Mouse (Mus musculus) E14TG2a.4 (cell line): ENCODE measurements around the gene Sult6b2.

Experiments
- H3K27me3 ChIP-seq: 2 replicates; pipeline ENCODE4 v1.6.1; 2014; ENCODE audit warnings: low read length, control low read depth; ENCODE audit not compliant: insufficient read depth
- H3K36me3 ChIP-seq: 2 replicates; pipeline ENCODE4 v1.6.1; 2014; ENCODE audit warnings: low read length, control low read depth; ENCODE audit not compliant: insufficient read depth
- H3K4me1 ChIP-seq: replicated peaks from 2 replicates; pipeline ENCODE4 v1.6.1; 2014; ENCODE audit warnings: low read depth, low read length, control low read depth
- H3K4me3 ChIP-seq: replicated peaks from 2 replicates; pipeline ENCODE4 v1.5.1; 2014; ENCODE audit warnings: mild to moderate bottlenecking, low read length
- H3K9me3 ChIP-seq: 2 replicates; pipeline ENCODE4 v1.6.1; 2014; ENCODE audit warnings: low read length, control low read depth
- CTCF ChIP-seq: conservative IDR thresholded peaks from 2 replicates; pipeline ENCODE4 v1.5.1; 2014; ENCODE audit warnings: low read length
- NANOG ChIP-seq: IDR thresholded peaks from 2 replicates; pipeline ENCODE4 v1.6.1; 2014; ENCODE audit warnings: borderline replicate concordance, low read length, mixed read lengths
- POU5F1 ChIP-seq: IDR thresholded peaks from 2 replicates; pipeline ENCODE4 v1.6.1; 2014; ENCODE audit warnings: low read length, borderline replicate concordance

The Sult6b2 gene

DNA sequence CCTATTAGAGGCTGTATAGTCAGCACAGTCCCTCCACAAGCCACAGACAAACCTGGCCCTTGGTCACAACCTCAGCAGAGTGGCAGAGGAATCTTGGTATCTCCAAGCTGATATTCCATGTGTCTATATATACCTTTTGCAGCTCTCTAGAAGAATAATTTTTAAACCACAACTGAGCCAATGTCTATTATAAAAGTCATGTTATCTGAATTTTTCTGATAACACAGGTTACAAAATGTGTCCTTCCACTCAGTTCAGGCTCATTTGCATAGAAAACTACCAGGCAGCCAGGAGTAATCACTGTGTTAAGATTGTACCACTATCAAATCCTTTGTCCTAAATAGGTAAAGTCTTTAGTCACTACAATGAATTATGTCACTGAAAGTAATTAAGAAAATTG is at the start of gene Sult6b2:
TSS of gene Sult6b2 (minus strand) at position 101 of the 400 bp plus-strand sequence.
- Histone ChIP-seq H3K9me3 (no peaks in the 10 kb centered on the region), H3K27me3 (no peaks in the 10 kb centered on the region), H3K36me3 (no peaks in the 10 kb centered on the region), H3K4me1 (peaks cover 16% of the 10 kb centered on the region), H3K4me3 (no peak within 1 kb of the TSS)
- no peak for TF ChIP-seq POU5F1
- no peak for TF ChIP-seq NANOG
- TF ChIP-seq CTCF, result no peak

GRCm38 (mm10) chr6:142852419-142853377 is 48.4 kb upstream of the Sult6b2 start:
- Histone ChIP-seq H3K4me3 (no peak overlapping the region), H3K27me3 (no peaks in the 10 kb centered on the region)
- no peak for TF ChIP-seq CTCF
- TF ChIP-seq POU5F1, result no peak
- no peak for TF ChIP-seq NANOG

GRCm38 (mm10) chr6:142850436-142850835 is 46.1 kb upstream of the Sult6b2 start:
- H3K4me3 ChIP-seq, result no peak overlapping the region
- H3K9me3 ChIP-seq, result no peaks in the 10 kb centered on the region
- H3K4me1 ChIP-seq, result peaks cover 8% of the 10 kb centered on the region
- H3K36me3 ChIP-seq, result peaks cover 3% of the 10 kb centered on the region
- no peaks in the 10 kb centered on the region for H3K27me3 ChIP-seq
- TF ChIP-seq CTCF, result no peak

More at GRCm38 (mm10) chr6:142852419-142853377, 48.4 kb upstream of the Sult6b2 start:
- Histone ChIP-seq H3K4me1 (peaks cover 12% of the 10 kb centered on the region), H3K9me3 (no peaks in the 10 kb centered on the region), H3K36me3 (no peaks in the 10 kb centered on the region; the same call in 1 of the 2 replicates)

DNA sequence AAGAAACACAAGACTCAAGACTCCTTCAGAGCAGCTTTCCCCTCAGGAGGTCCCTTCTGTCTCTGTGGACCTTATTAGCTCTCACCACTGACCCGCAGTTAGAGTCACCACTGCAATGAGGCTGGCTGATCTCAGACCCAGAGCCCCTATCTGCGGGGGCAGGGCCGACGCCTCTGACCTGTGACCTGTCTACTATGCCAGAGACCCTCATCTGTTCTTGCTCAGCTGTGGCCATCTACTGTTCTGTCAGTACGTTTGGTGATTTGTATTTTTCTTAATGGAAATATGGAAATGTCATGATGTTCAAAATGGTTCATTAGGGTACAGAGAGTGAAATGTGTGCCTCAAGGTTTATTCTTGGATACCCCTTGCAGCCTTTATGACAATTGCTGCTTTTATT is 45.0 kb upstream of the Sult6b2 start:
- no peaks in the 10 kb centered on the region for H3K27me3 ChIP-seq
- H3K4me1 ChIP-seq, result peaks cover 8% of the 10 kb centered on the region
- H3K4me3 ChIP-seq, result no peak overlapping the region
- TF ChIP-seq POU5F1 (no peak), CTCF (no peak), NANOG (no peak)
- H3K9me3 ChIP-seq, result no peaks in the 10 kb centered on the region
- H3K36me3 ChIP-seq, result peaks cover 14% of the 10 kb centered on the region

- H3K36me3 ChIP-seq, result peaks cover 20% of the 10 kb centered on the region
- peaks cover 8% of the 10 kb centered on the region for H3K4me1 ChIP-seq
- H3K27me3 ChIP-seq, result no peaks in the 10 kb centered on the region
- peaks cover 8% of the 10 kb centered on the region for H3K9me3 ChIP-seq
- no peak overlapping the region for H3K4me3 ChIP-seq
- TF ChIP-seq POU5F1 (no peak), CTCF (no peak), NANOG (no peak)
Measured at GRCm38 (mm10) chr6:142847914-142848674, 43.8 kb upstream of the Sult6b2 start.

DNA sequence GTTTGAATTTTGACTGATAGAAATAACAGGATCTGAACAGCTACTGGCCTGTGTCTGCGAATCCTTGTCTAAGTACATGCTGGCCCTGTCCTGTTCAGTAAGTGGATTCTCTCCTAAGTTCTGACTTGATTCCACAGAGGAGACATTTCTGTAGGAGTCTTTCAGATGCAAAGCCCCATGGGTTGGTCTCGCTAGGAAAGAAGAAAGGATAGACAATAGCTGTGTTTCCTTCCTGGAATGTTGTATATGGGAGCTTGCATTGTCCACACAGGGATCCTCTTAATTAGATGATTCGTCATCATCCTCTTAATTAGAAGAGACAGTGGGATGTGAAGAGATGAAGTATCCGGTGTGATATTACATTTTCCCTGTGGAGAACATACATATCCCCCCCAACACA is 42.6 kb upstream of the Sult6b2 start:
- TF ChIP-seq POU5F1 (no peak), NANOG (no peak), CTCF (no peak)
- Histone ChIP-seq H3K36me3 (peaks cover 20% of the 10 kb centered on the region), H3K4me1 (peaks cover 8% of the 10 kb centered on the region), H3K4me3 (no peak overlapping the region), H3K9me3 (peaks cover 10% of the 10 kb centered on the region), H3K27me3 (no peaks in the 10 kb centered on the region)

- H3K4me1 ChIP-seq, result peaks cover 8% of the 10 kb centered on the region
- H3K9me3 ChIP-seq, result peaks cover 10% of the 10 kb centered on the region
- peaks cover 20% of the 10 kb centered on the region for H3K36me3 ChIP-seq
- no peaks in the 10 kb centered on the region for H3K27me3 ChIP-seq
- no peak overlapping the region for H3K4me3 ChIP-seq
- TF ChIP-seq POU5F1 (no peak), CTCF (no peak), NANOG (no peak)
Measured at GRCm38 (mm10) chr6:142845066-142845465, 40.8 kb upstream of the Sult6b2 start.

- peaks cover 20% of the 10 kb centered on the region for H3K36me3 ChIP-seq
- peaks cover 10% of the 10 kb centered on the region for H3K9me3 ChIP-seq
- H3K4me1 ChIP-seq, result peaks cover 8% of the 10 kb centered on the region
- H3K27me3 ChIP-seq, result no peaks in the 10 kb centered on the region
- H3K4me3 ChIP-seq, result no peak overlapping the region
- TF ChIP-seq POU5F1 (no peak), CTCF (no peak), NANOG (no peak)
Measured at GRCm38 (mm10) chr6:142844061-142844460, 39.8 kb upstream of the Sult6b2 start.
